Comparison of ENCODE assay signal across 9 mouse cellular contexts in genomic region chr3:87960191-87960585, GRCm38 (mm10). TPM values are rescaled to one million over a fixed set of nuclear protein-coding genes. Genes with fewer than 3 reads are reported as not detected.
DNase-seq lines count a peak whose midpoint lies in the region; ATAC-seq and TF ChIP-seq lines count a peak whose summit lies in the region.
"Had no signal": no experiment of that assay in that cellular context is flagged by ENCODE, and none has a peak within 500 bp of the region (broad histone marks: within the 10 kb centered on the region; RNA-seq: fewer than 3 reads in every experiment).

No protein-coding gene starts in this region.

- 6% methylated on average over 10 of the region's 10 CpGs for WGBS in embryonic facial prominence, embryonic 14.5 days
- 10% methylated on average over 10 of the region's 10 CpGs for whole genome bisulfite sequencing in intestine, postnatal 0 days
- 2% methylated on average over 10 of the region's 10 CpGs for WGBS in neural tube, embryonic 14.5 days

- peak overlapping the region; percentile 62 for H3K4me2 ChIP-seq in embryonic facial prominence, embryonic 14.5 days (ENCODE audit: low read depth, low read length)
- peak overlapping the region; percentile 80 for H3K4me2 ChIP-seq in intestine, postnatal 0 days (replicated peaks; ENCODE audit: low read depth)
- peak overlapping the region; percentile 63 for H3K4me2 ChIP-seq in neural tube, embryonic 14.5 days (ENCODE audit: low read depth, low read length)

- DNase-seq in left cerebral cortex, adult 2 months (ENCODE audit: extremely low spot score in 1 of 2, low spot score in 2 of 2) = no peak
- no peak for DNase-seq in left cerebral cortex, postnatal 14 days (ENCODE audit: low spot score in 2 of 2)
- no peak for DNase-seq in embryonic facial prominence, embryonic 14.5 days (ENCODE audit: low spot score)
- no peak for DNase-seq in right cerebral cortex, adult 18-20 months
- no peak for DNase-seq in layer of hippocampus, postnatal 10 days (ENCODE audit: low spot score in 2 of 2)
- DNase-seq in kidney, postnatal 25 days = no peak

- H3K4me1 ChIP-seq in embryonic facial prominence, embryonic 14.5 days (ENCODE audit: control insufficient read depth, insufficient read depth, low read length) = peaks cover 22% of the 10 kb centered on the region
- H3K4me1 ChIP-seq in intestine, postnatal 0 days (replicated peaks; ENCODE audit: control insufficient read depth, insufficient read depth, low read length) = no peaks in the 10 kb centered on the region
- no peaks in the 10 kb centered on the region for H3K4me1 ChIP-seq in neural tube, embryonic 14.5 days (ENCODE audit: control insufficient read depth, insufficient read depth, low read length)

- no peaks in the 10 kb centered on the region for H3K27me3 ChIP-seq in embryonic facial prominence, embryonic 14.5 days (replicated peaks; ENCODE audit: control insufficient read depth, insufficient read depth, low read length)
- 0 out of 2 replicates have a peak, but pooled peaks cover 7% of the 10 kb centered on the region for H3K27me3 ChIP-seq in intestine, postnatal 0 days (replicated peaks; ENCODE audit: control insufficient read depth, insufficient read depth, low read length)
- H3K27me3 ChIP-seq in neural tube, embryonic 14.5 days (ENCODE audit: control insufficient read depth, insufficient read depth, low read length) = no peaks in the 10 kb centered on the region

- no peak for TF ChIP-seq CTCF in left cerebral cortex, adult 2 months (IDR thresholded peaks at IDR 0.05)
- TF ChIP-seq CTCF in intestine, postnatal 0 days (IDR thresholded peaks at IDR 0.05; ENCODE audit: low read depth) = no peak

- intact Hi-C loops in left cerebral cortex, adult 2 months (cut with DNase I) = no loop called here
- intact Hi-C loops in left cerebral cortex, postnatal 14 days (cut with DNase I) = loop anchor here (2.0 kb wide), 1 partner anchor 25 kb away; no protein-coding TSS in a partner anchor

- peak overlapping the region; percentile 65 for H3K9ac ChIP-seq in embryonic facial prominence, embryonic 14.5 days (ENCODE audit: low read depth, low read length)
- H3K9ac ChIP-seq in intestine, postnatal 0 days (ENCODE audit: low read depth, low read length) = no peak overlapping the region; the same call in 1 of the 2 replicates
- H3K9ac ChIP-seq in neural tube, embryonic 14.5 days (replicated peaks; ENCODE audit: low read depth, low read length) = peak overlapping the region; percentile 61; the same call in 1 of the 2 replicates

- H3K36me3 ChIP-seq in embryonic facial prominence, embryonic 14.5 days (ENCODE audit: control insufficient read depth, insufficient read depth, low read length) = no peaks in the 10 kb centered on the region
- H3K36me3 ChIP-seq in intestine, postnatal 0 days (ENCODE audit: control insufficient read depth, insufficient read depth) = no peaks in the 10 kb centered on the region
- no peaks in the 10 kb centered on the region for H3K36me3 ChIP-seq in neural tube, embryonic 14.5 days (ENCODE audit: control insufficient read depth, insufficient read depth, low read length)

- no peak overlapping the region for H3K27ac ChIP-seq in left cerebral cortex, adult 2 months
- H3K27ac ChIP-seq in embryonic facial prominence, embryonic 14.5 days (replicated peaks; ENCODE audit: low read depth, low read length) = peak overlapping the region; percentile 96
- H3K27ac ChIP-seq in intestine, postnatal 0 days (ENCODE audit: low read depth, low read length) = no peak overlapping the region
- peak overlapping the region; percentile 90 for H3K27ac ChIP-seq in neural tube, embryonic 14.5 days (ENCODE audit: low read depth, low read length)

- H3K4me3 ChIP-seq in left cerebral cortex, adult 2 months = peak overlapping the region; percentile 46
- H3K4me3 ChIP-seq in embryonic facial prominence, embryonic 14.5 days (ENCODE audit: low read depth, low read length) = peak overlapping the region; percentile 38
- H3K4me3 ChIP-seq in intestine, postnatal 0 days (ENCODE audit: low read depth, low read length) = peak overlapping the region; percentile 35
- peak overlapping the region; percentile 42 for H3K4me3 ChIP-seq in neural tube, embryonic 14.5 days (ENCODE audit: low read depth, low read length)

- H3K9me3 ChIP-seq in embryonic facial prominence, embryonic 14.5 days (ENCODE audit: control insufficient read depth, low read length) = no peaks in the 10 kb centered on the region
- H3K9me3 ChIP-seq in intestine, postnatal 0 days (ENCODE audit: control insufficient read depth) = no peaks in the 10 kb centered on the region
- H3K9me3 ChIP-seq in neural tube, embryonic 14.5 days (ENCODE audit: control insufficient read depth, low read length) = no peaks in the 10 kb centered on the region

- ATAC-seq in embryonic facial prominence, embryonic 14.5 days (ENCODE audit: low read depth) = no peak
- no peak for ATAC-seq in intestine, postnatal 0 days
- ATAC-seq in neural tube, embryonic 14.5 days (ENCODE audit: low read depth) = no peak

RNA-seq across cellular contexts. Expression of gene Nes, which starts 10.7 kb away (rescaled TPM):
- 1 to 10 TPM; 5.7 to 6.2 TPM for total RNA-seq in left cerebral cortex, adult 2 months (2021)
- 10 to 100 TPM; 10.1 to 10.4 TPM for total RNA-seq in left cerebral cortex, postnatal 14 days (2021)
- 36.4 and 40.5 TPM in 2 replicates for polyA plus RNA-seq in embryonic facial prominence, embryonic 14.5 days (2014; fragmentation: Nextera tagmentation; extraction: Ambion mirVana)
- 9.2 and 9.5 TPM in 2 replicates for polyA plus RNA-seq in intestine, postnatal 0 days (2015; fragmentation: Nextera tagmentation; extraction: Ambion mirVana)
- polyA plus RNA-seq in neural tube, embryonic 14.5 days (2014; fragmentation: Nextera tagmentation; extraction: Ambion mirVana) = 11.1 and 16.7 TPM in 2 replicates
- total RNA-seq in layer of hippocampus, postnatal 10 days (2021) = 10 to 100 TPM; 14.7 to 18.5 TPM

RNA-seq across cellular contexts. Expression of gene Crabp2, which starts 11.7 kb away (rescaled TPM):
- 1 to 10 TPM; 4.5 to 8.2 TPM for total RNA-seq in left cerebral cortex, adult 2 months (2021)
- total RNA-seq in left cerebral cortex, postnatal 14 days (2021) = 1 to 10 TPM; 5.4 to 5.9 TPM
- 145 and 175 TPM in 2 replicates for polyA plus RNA-seq in embryonic facial prominence, embryonic 14.5 days (2014; fragmentation: Nextera tagmentation; extraction: Ambion mirVana)
- polyA plus RNA-seq in intestine, postnatal 0 days (2015; fragmentation: Nextera tagmentation; extraction: Ambion mirVana) = 0.81 and 1.9 TPM in 2 replicates
- polyA plus RNA-seq in neural tube, embryonic 14.5 days (2014; fragmentation: Nextera tagmentation; extraction: Ambion mirVana) = 45.5 and 103 TPM in 2 replicates
- 1 to 10 TPM; 2.0 to 6.4 TPM for total RNA-seq in layer of hippocampus, postnatal 10 days (2021)
- total RNA-seq: liver, adult 2 months had no signal
- polyA plus RNA-seq: liver, adult 2 months had no signal

RNA-seq across cellular contexts. Expression of gene Rrnad1, which starts 29.7 kb away (rescaled TPM):
- total RNA-seq in left cerebral cortex, adult 2 months (2021) = 10 to 100 TPM; 22.9 to 24.7 TPM
- 10 to 100 TPM; 17.7 to 19.0 TPM for total RNA-seq in left cerebral cortex, postnatal 14 days (2021)
- polyA plus RNA-seq in embryonic facial prominence, embryonic 14.5 days (2014; fragmentation: Nextera tagmentation; extraction: Ambion mirVana) = 12.8 and 13.3 TPM in 2 replicates
- polyA plus RNA-seq in intestine, postnatal 0 days (2015; fragmentation: Nextera tagmentation; extraction: Ambion mirVana) = 5.8 and 6.1 TPM in 2 replicates
- polyA plus RNA-seq in neural tube, embryonic 14.5 days (2014; fragmentation: Nextera tagmentation; extraction: Ambion mirVana) = 19.7 and 20.6 TPM in 2 replicates
- total RNA-seq in layer of hippocampus, postnatal 10 days (2021) = 10 to 100 TPM; 18.1 to 26.4 TPM

RNA-seq across cellular contexts. Expression of gene Isg20l2, which starts 30.1 kb away (rescaled TPM):
- total RNA-seq in left cerebral cortex, adult 2 months (2021) = 10 to 100 TPM; 15.1 to 15.6 TPM
- 10 to 100 TPM; 14.3 to 15.2 TPM for total RNA-seq in left cerebral cortex, postnatal 14 days (2021)
- polyA plus RNA-seq in embryonic facial prominence, embryonic 14.5 days (2014; fragmentation: Nextera tagmentation; extraction: Ambion mirVana) = 20.9 and 22.9 TPM in 2 replicates
- polyA plus RNA-seq in intestine, postnatal 0 days (2015; fragmentation: Nextera tagmentation; extraction: Ambion mirVana) = 13.9 and 14.1 TPM in 2 replicates
- 16.1 and 23.1 TPM in 2 replicates for polyA plus RNA-seq in neural tube, embryonic 14.5 days (2014; fragmentation: Nextera tagmentation; extraction: Ambion mirVana)
- 10 to 100 TPM; 17.1 to 19.0 TPM for total RNA-seq in layer of hippocampus, postnatal 10 days (2021)

RNA-seq across cellular contexts. Expression of gene Bcan, which starts 39.8 kb away (rescaled TPM):
- total RNA-seq in left cerebral cortex, adult 2 months (2021) = 100 to 1,000 TPM; 241 to 256 TPM
- total RNA-seq in left cerebral cortex, postnatal 14 days (2021) = 100 to 1,000 TPM; 297 to 331 TPM
- 0.63 and 1.1 TPM in 2 replicates for polyA plus RNA-seq in embryonic facial prominence, embryonic 14.5 days (2014; fragmentation: Nextera tagmentation; extraction: Ambion mirVana)
- 0.17 and 0.24 TPM in 2 replicates for polyA plus RNA-seq in intestine, postnatal 0 days (2015; fragmentation: Nextera tagmentation; extraction: Ambion mirVana)
- 79.5 and 107 TPM in 2 replicates for polyA plus RNA-seq in neural tube, embryonic 14.5 days (2014; fragmentation: Nextera tagmentation; extraction: Ambion mirVana)
- total RNA-seq in layer of hippocampus, postnatal 10 days (2021) = 100 to 1,000 TPM; 350 to 399 TPM
- total RNA-seq: liver, adult 2 months had no signal
- polyA plus RNA-seq: liver, adult 2 months had no signal

Comparison
In these comparisons a context has a peak if more than half of its experiments do, and no peak if none do; other contexts are left out.
1. H3K27ac ChIP-seq: peak in embryonic facial prominence, embryonic 14.5 days (single experiment) and neural tube, embryonic 14.5 days (single experiment); none in left cerebral cortex, adult 2 months (single experiment) and intestine, postnatal 0 days (single experiment).
2. Peak in every context shown above with its lines, with median percentiles within 50 percentile points of each other: H3K4me3 ChIP-seq and H3K4me2 ChIP-seq.